ENCODE assay signal across 7 mouse cellular contexts in genomic region chr2:30759088-30759374, GRCm38 (mm10). TPM values are rescaled to one million over a fixed set of nuclear protein-coding genes. Genes with fewer than 3 reads are reported as not detected.
DNase-seq lines count a peak whose midpoint lies in the region; ATAC-seq and TF ChIP-seq lines count a peak whose summit lies in the region.

No protein-coding gene starts in this region.

- TF ChIP-seq CTCF in liver, postnatal 0 days (IDR thresholded peaks at IDR 0.05; ENCODE audit: low read depth), result no peak
- no peak for TF ChIP-seq CTCF in hindbrain, postnatal 0 days (IDR thresholded peaks at IDR 0.05; ENCODE audit: low read depth)

- H3K27ac ChIP-seq in liver, embryonic 11.5 days (ENCODE audit: low read depth, low read length), result peak overlapping the region; percentile 88
- H3K27ac ChIP-seq in liver, postnatal 0 days (ENCODE audit: low read depth), result no peak overlapping the region
- peak overlapping the region; percentile 88 for H3K27ac ChIP-seq in embryonic facial prominence, embryonic 15.5 days (replicated peaks)
- peak overlapping the region; percentile 71; the same call in 1 of the 2 replicates for H3K27ac ChIP-seq in hindbrain, postnatal 0 days
- H3K27ac ChIP-seq in neural tube, embryonic 15.5 days (replicated peaks), result peak overlapping the region; percentile 30; the same call in 1 of the 2 replicates

- TF ChIP-seq EP300 in liver, postnatal 0 days (IDR thresholded peaks at IDR 0.05; ENCODE audit: low read depth), result no peak

- 50% methylated on average over 4 of the region's 4 CpGs for WGBS in liver, embryonic 11.5 days
- WGBS in liver, postnatal 0 days (ENCODE audit: insufficient replicate concordance), result 68% methylated on average over 4 of the region's 4 CpGs
- WGBS in embryonic facial prominence, embryonic 15.5 days, result 49% methylated on average over 4 of the region's 4 CpGs
- 50% methylated on average over 4 of the region's 4 CpGs for WGBS in hindbrain, postnatal 0 days
- WGBS in neural tube, embryonic 15.5 days, result 52% methylated on average over 4 of the region's 4 CpGs

- H3K4me1 ChIP-seq in liver, embryonic 11.5 days (replicated peaks; ENCODE audit: control insufficient read depth, insufficient read depth, low read length), result peaks cover 22% of the 10 kb centered on the region
- H3K4me1 ChIP-seq in liver, postnatal 0 days (ENCODE audit: insufficient read depth), result peaks cover 24% of the 10 kb centered on the region
- H3K4me1 ChIP-seq in embryonic facial prominence, embryonic 15.5 days, result peaks cover 46% of the 10 kb centered on the region
- peaks cover 12% of the 10 kb centered on the region; the same call in 1 of the 2 replicates for H3K4me1 ChIP-seq in hindbrain, postnatal 0 days (ENCODE audit: insufficient read depth, low read length)
- H3K4me1 ChIP-seq in neural tube, embryonic 15.5 days, result peaks cover 26% of the 10 kb centered on the region

- H3K9me3 ChIP-seq in liver, embryonic 11.5 days (ENCODE audit: control insufficient read depth, low read length), result no peaks in the 10 kb centered on the region; the same call in 1 of the 2 replicates
- H3K9me3 ChIP-seq in liver, postnatal 0 days (ENCODE audit: low read length), result no peaks in the 10 kb centered on the region
- H3K9me3 ChIP-seq in embryonic facial prominence, embryonic 15.5 days (replicated peaks), result 0 out of 2 replicates have a peak, but pooled peaks cover 7% of the 10 kb centered on the region
- peaks cover 4% of the 10 kb centered on the region; the same call in 1 of the 2 replicates for H3K9me3 ChIP-seq in hindbrain, postnatal 0 days (ENCODE audit: low read length)
- H3K9me3 ChIP-seq in neural tube, embryonic 15.5 days (replicated peaks), result no peaks in the 10 kb centered on the region

- H3K27me3 ChIP-seq in liver, embryonic 11.5 days (replicated peaks; ENCODE audit: control insufficient read depth, insufficient read depth, low read length), result no peaks in the 10 kb centered on the region
- H3K27me3 ChIP-seq in liver, postnatal 0 days (ENCODE audit: insufficient read depth, low read length), result no peaks in the 10 kb centered on the region
- no peaks in the 10 kb centered on the region for H3K27me3 ChIP-seq in embryonic facial prominence, embryonic 15.5 days
- no peaks in the 10 kb centered on the region for H3K27me3 ChIP-seq in hindbrain, postnatal 0 days (ENCODE audit: insufficient read depth, low read length)
- H3K27me3 ChIP-seq in neural tube, embryonic 15.5 days (replicated peaks), result no peaks in the 10 kb centered on the region

- no peak overlapping the region for H3K4me2 ChIP-seq in liver, embryonic 11.5 days
- H3K4me2 ChIP-seq in liver, postnatal 0 days (ENCODE audit: low read depth, low read length), result no peak overlapping the region
- H3K4me2 ChIP-seq in embryonic facial prominence, embryonic 15.5 days (replicated peaks), result no peak overlapping the region
- H3K4me2 ChIP-seq in hindbrain, postnatal 0 days (ENCODE audit: low read depth, low read length), result no peak overlapping the region
- H3K4me2 ChIP-seq in neural tube, embryonic 15.5 days, result no peak overlapping the region

- no peaks in the 10 kb centered on the region for H3K36me3 ChIP-seq in liver, embryonic 11.5 days (ENCODE audit: control insufficient read depth, insufficient read depth, low read length)
- no peaks in the 10 kb centered on the region for H3K36me3 ChIP-seq in liver, postnatal 0 days (replicated peaks; ENCODE audit: insufficient read depth, low read length)
- H3K36me3 ChIP-seq in embryonic facial prominence, embryonic 15.5 days, result no peaks in the 10 kb centered on the region
- H3K36me3 ChIP-seq in hindbrain, postnatal 0 days (ENCODE audit: insufficient read depth, low read length), result no peaks in the 10 kb centered on the region
- no peaks in the 10 kb centered on the region for H3K36me3 ChIP-seq in neural tube, embryonic 15.5 days

- no peak overlapping the region for H3K4me3 ChIP-seq in liver, embryonic 11.5 days (ENCODE audit: low read depth, low read length)
- H3K4me3 ChIP-seq in liver, postnatal 0 days (ENCODE audit: low read depth, low read length), result no peak overlapping the region
- no peak overlapping the region for H3K4me3 ChIP-seq in embryonic facial prominence, embryonic 15.5 days (replicated peaks)
- H3K4me3 ChIP-seq in hindbrain, postnatal 0 days (ENCODE audit: low read length), result no peak overlapping the region
- H3K4me3 ChIP-seq in neural tube, embryonic 15.5 days (replicated peaks), result no peak overlapping the region

- no peak for DNase-seq in liver, embryonic 11.5 days (ENCODE audit: low spot score)
- no peak for DNase-seq in liver, postnatal 0 days
- no peak for DNase-seq in hindbrain, postnatal 0 days (ENCODE audit: low spot score)
- DNase-seq in adrenal gland, postnatal 25 days, result no peak
- DNase-seq in right cerebral cortex, adult 18-20 months, result no peak

- no peak overlapping the region for H3K9ac ChIP-seq in liver, embryonic 11.5 days (ENCODE audit: low read depth, low read length)
- no peak overlapping the region for H3K9ac ChIP-seq in liver, postnatal 0 days (replicated peaks)
- no peak overlapping the region for H3K9ac ChIP-seq in embryonic facial prominence, embryonic 15.5 days
- H3K9ac ChIP-seq in hindbrain, postnatal 0 days (replicated peaks; ENCODE audit: low read length), result no peak overlapping the region
- no peak overlapping the region for H3K9ac ChIP-seq in neural tube, embryonic 15.5 days (replicated peaks)

- ATAC-seq in liver, embryonic 11.5 days (replicated peaks; ENCODE audit: low FRiP score), result no peak
- ATAC-seq in liver, postnatal 0 days, result no peak
- ATAC-seq in embryonic facial prominence, embryonic 15.5 days (ENCODE audit: insufficient number of reproducible peaks, low FRiP score, low TSS enrichment, low read depth), result no peak
- ATAC-seq in hindbrain, postnatal 0 days, result no peak
- ATAC-seq in neural tube, embryonic 15.5 days (ENCODE audit: low FRiP score), result no peak

RNA-seq across cellular contexts. Expression of gene 1700001O22Rik, which starts 44.4 kb away (rescaled TPM):
- 0.40 and 0.75 TPM in 2 replicates for polyA plus RNA-seq in liver, embryonic 11.5 days (2014; fragmentation: Nextera tagmentation; extraction: Ambion mirVana)
- not detected in 2 replicates for polyA plus RNA-seq in liver, postnatal 0 days (2015; fragmentation: Nextera tagmentation; extraction: Ambion mirVana)
- polyA plus RNA-seq in embryonic facial prominence, embryonic 15.5 days (2015; fragmentation: Nextera tagmentation; extraction: Ambion mirVana), result 2.7 and 3.7 TPM in 2 replicates
- 0.75 and 2.4 TPM in 2 replicates for total RNA-seq in hindbrain, postnatal 0 days (2014; rRNA removed)
- 1.8 and 2.6 TPM in 2 replicates for polyA plus RNA-seq in hindbrain, postnatal 0 days (2015; fragmentation: Nextera tagmentation; extraction: Ambion mirVana)
- polyA plus RNA-seq in neural tube, embryonic 15.5 days (2015; fragmentation: Nextera tagmentation; extraction: Ambion mirVana), result 1.5 and 2.2 TPM in 2 replicates
- 5.0 and 5.9 TPM in 2 replicates for total RNA-seq in adrenal gland, postnatal 25 days (2021)

RNA-seq across cellular contexts. Expression of gene Ntmt1, which starts 48.6 kb away (rescaled TPM):
- polyA plus RNA-seq in liver, embryonic 11.5 days (2014; fragmentation: Nextera tagmentation; extraction: Ambion mirVana), result 75.9 and 85.2 TPM in 2 replicates
- polyA plus RNA-seq in liver, postnatal 0 days (2015; fragmentation: Nextera tagmentation; extraction: Ambion mirVana), result 27.8 and 30.2 TPM in 2 replicates
- 85.9 and 87.0 TPM in 2 replicates for polyA plus RNA-seq in embryonic facial prominence, embryonic 15.5 days (2015; fragmentation: Nextera tagmentation; extraction: Ambion mirVana)
- total RNA-seq in hindbrain, postnatal 0 days (2014; rRNA removed), result 79.5 and 96.3 TPM in 2 replicates
- 95.9 and 99.6 TPM in 2 replicates for polyA plus RNA-seq in hindbrain, postnatal 0 days (2015; fragmentation: Nextera tagmentation; extraction: Ambion mirVana)
- polyA plus RNA-seq in neural tube, embryonic 15.5 days (2015; fragmentation: Nextera tagmentation; extraction: Ambion mirVana), result 92.6 and 107 TPM in 2 replicates
- total RNA-seq in adrenal gland, postnatal 25 days (2021), result 46.1 and 57.5 TPM in 2 replicates
